Mouse (Mus musculus) left cerebral cortex, adult 11 months (tissue): ENCODE data around the gene Dusp27.

ENCODE experiments used
- DNase-seq: peaks from one replicate; pipeline ENCODE4 v3.0.0; 2022; ENCODE audit warnings: low spot score

Gene Dusp27

DNA sequence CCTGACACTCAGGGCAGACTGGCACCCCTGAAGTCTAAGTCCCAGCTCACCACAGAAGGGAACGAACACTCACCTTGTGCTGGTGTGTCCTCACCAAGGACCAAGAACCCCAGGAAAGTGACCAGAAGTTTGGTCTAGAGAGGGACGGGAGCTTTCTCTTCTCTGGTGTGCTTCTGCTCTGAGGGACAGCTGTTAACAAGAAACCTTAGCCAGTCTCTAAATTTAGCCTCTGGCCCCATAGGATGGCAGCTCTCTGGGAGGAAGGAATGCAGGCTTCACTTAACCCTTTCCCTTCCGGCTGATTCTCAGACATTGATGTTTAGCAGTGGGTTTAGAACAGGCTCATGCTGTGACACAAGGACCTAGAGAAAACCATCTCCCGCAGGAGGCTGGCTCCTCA is at the start of gene Dusp27:
Gene Dusp27 (minus strand): TSS at position 204 of the 400 bp plus-strand sequence.
- DNase-seq: no peak

DNA sequence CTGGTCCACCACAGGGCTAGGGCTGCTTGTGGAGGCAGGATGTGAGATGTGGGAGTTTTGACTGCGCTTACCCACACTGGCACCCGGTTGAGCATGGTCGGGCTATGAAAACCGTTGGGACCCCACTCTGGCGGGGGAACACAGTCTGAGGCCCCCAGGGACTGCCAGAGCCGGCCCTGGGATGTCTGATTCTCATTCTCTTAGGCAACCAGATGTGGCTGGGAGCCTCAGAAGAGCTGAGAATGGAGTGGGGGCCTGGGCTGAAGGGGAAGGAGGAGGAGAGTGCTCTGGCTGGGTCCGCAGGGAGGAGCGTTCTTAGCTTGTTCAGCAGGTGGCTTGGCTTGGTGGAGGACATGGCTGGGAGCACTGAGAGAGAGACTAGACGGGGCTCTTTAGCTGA is 45.9 kb upstream of the Dusp27 start:
- no peak for DNase-seq

DNA sequence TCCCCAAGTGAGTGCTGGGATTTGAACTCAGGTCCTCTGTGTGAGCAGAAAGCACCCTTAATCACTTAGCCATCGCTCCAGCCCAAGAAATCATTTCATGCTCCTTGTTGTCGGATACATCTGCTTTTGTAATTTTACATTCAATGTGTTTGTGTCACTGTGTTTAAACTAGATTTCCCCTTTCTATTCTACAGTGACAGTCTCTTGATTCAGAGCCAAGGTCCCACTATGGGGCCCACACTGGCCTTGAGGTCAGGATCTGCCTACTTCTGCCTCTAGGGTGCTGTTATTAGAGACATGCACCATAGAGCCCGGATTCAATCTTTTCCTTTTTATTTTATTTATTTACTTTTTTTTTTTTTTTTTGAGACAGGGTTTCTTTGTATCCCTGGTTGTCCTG is 45.3 kb upstream of the Dusp27 start:
- DNase-seq: no peak

DNA sequence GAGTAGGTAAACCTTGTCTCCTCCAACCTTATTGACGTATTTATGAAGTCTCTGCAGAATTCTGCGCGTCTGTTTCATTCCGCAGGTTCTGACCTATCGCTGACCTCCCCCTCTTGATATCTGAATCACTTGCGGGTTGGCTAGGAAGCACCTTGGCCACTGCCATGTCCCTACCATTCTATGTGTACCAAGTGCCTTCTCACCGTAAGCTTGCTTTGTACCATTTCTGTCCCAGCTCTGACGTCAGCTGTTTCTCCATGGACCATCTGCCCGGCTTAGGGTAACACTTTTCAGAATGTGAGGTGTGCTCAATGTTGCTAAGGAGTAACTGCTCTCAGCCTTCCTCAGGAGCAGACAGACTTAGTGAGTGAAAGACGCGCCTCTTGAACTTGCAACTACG is 43.1 kb upstream of the Dusp27 start:
- no peak for DNase-seq

DNA sequence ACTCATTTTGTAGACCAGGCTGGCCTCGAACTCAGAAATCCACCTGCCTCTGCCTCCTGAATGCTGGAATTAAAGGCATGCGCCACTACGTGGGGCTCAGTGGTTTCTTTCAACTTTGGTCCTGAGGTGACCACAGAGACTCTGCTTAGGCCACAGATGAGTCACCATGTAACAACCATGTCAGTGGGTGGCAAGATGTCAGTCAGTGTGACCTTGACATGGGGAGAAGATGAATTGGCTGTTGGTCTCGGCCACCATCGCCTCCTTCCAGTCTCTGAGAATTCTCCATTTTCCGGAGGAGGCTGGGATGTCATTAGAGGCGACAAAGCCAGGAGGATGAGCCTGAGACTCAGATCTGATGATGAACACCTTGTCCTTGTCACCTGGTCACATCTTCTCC is 42.0 kb upstream of the Dusp27 start:
- no peak for DNase-seq

DNA sequence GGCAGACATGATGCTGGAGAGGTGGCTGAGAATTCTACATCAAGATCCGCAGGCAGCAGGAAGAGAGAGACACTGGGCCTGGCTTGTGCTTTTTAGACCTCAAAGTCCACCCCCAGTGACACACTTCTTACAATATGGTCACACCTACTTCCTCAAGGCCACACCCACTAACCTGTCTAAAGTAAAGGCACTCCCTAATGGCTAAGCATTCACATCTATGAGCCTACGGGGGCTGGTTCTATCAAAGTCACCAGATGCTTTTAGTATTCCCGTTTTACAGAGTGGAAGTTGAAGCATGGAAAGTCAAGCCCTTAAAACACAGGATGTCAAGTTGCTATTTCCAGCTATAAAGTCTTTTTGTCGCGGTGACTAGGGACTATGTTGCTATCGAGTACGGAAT is 40.3 kb upstream of the Dusp27 start:
- no peak for DNase-seq

DNA sequence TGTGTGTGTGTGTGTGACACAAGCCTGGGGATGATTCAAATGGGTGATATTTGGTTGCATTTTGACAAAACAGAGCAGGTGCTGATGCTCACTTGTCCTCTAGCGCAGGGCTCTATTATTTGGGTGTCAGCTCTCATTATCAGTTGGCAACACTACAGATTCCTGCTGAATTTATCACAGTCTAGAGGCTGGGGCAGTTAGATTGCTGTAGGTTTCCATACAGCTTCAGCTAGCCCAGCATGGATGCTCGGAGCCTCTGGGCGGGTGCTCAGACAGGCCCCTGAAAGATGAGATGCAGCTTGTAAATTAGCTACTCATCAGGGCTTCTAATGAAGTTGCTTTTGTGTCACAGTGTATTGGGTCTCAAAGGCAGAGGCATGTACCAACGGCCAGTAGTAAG is 39.7 kb upstream of the Dusp27 start:
- DNase-seq: no peak

DNA sequence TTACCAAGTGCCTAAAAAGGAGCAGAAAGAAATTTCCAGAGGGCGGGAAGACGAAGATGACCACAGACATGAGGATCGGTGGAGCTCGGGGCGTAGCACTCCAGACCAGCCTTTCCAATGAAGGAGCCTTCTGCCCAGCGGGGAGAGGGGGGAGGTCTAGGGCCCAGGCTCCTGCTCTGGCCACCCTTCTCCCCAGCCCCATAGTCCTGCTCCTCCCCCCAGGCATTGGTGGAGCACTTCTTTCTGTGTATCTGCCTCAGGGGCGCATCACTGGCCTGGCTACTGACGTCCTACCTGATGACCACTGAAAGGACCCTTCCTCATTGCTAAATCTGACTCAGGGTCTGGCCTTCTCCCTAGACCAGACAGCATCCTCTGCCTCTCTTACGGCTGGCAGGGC is 37.4 kb upstream of the Dusp27 start:
- DNase-seq: no peak

DNA sequence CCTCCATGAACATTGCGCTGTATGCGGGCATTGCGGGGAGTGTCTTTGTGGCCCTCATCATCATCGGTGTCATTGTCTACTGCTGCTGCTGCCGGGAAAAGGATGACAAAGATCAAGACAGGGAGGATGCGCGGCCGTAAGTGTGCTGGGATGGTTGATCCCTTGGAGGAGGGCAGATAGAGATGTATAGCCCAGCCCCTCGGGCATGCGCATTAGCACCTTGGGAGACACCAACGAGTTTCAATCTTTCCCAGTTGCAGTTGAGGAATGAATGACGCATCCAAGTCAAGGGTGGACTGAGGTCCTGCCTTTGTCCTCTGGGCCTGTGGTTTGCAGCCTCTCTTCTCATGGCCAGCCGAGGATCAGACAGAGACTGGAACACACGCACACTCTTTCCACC is 36.9 kb upstream of the Dusp27 start:
- no peak for DNase-seq

DNA sequence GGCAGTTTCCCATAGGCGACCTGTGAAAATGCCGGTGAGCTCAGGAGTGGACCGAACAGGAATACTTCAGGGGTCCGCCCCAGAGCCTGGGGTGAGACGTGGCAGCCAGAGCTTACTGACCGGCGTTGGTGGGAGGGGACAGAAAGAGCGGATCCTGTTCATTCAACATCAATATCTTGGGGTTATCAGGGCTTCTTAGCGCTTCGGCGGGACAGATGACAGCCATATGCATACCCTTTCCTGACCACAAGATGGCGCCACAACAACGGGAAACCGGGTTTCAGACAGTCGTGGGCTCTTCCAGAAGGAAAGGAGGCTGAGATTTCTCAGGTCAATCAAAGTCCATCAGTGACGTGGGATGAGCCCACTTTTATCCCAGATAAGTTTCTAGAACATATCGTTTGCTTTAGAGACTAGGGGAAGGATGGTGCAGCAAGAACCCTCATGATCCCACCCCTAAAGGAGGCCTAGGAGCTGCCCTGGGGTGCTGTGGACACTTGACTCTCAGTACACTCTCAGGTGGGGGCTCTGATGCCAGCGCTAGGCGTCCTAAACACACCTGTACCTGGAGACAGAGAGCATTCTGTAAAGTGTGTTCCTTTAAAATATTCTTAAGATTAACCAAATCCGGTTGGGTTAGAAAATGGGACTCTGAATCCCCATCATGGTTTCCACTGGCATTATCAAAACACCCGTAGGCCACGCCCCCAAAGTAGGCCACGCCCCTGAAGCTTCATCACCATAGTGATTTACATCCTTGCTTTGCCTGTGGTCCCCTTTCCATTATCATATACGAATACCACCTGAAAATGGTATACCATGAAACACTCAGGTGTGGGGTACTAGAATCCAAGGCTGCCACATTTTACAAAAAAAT is 33.1 kb upstream of the Dusp27 start:
- peak; percentile 41 for DNase-seq

DNA sequence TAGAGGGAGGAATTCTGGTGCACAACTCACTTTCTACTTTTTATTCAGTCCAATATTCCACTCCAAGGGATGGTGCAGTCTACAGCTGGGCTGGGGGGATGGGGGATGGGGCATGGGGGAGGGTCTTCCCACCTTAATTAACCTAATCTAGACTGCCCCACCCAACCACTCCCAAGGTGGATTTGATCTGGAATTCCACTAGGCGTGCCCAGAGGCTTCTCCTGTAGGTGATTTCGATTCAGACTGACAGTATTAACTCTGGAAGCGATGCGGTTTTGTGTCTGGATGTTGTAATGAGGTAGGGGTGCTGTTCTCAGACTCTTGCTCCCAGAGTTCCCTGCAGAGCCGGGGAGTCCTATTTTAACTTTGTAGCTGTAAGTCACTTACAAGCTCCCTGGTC is 32.4 kb upstream of the Dusp27 start:
- DNase-seq: no peak

DNA sequence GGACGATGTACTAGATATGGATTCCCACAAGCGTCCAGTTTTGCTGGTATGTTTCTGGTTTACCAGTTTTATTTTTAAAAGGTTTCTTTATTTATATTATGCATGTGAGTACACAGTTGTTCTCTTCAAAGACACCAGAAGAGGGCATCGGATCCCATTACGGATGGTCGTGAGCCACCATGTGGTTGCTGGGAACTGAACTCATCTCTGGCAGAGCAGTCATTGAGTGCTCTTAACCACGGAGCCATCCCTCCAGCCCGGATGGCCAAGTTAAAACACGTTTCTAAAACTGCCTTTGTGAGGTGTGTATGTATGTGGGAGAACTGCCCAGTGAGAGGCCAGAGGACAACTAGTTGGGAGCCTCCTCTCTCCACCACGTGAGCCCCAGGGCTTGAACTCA is 30.9 kb upstream of the Dusp27 start:
- no peak for DNase-seq

DNA sequence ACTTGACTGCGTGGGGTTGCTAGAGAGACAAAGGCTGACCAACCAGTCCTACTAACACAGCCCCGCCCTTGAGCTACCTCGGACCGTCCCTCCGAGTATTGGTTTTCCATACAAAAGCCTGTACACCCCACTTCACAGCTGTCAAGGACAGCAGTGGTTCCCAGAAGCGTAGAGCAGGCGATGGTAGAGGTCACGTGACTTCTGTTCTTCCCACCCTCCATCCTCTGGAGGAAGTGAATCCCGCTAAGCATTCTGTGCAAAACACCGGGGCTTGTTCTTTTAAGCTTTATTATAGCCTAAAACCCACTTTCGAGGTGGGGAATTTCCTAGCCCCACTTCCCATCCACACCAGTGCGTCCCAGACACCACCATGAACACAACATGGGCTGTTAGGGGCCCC is 30.0 kb upstream of the Dusp27 start:
- no peak for DNase-seq

DNA sequence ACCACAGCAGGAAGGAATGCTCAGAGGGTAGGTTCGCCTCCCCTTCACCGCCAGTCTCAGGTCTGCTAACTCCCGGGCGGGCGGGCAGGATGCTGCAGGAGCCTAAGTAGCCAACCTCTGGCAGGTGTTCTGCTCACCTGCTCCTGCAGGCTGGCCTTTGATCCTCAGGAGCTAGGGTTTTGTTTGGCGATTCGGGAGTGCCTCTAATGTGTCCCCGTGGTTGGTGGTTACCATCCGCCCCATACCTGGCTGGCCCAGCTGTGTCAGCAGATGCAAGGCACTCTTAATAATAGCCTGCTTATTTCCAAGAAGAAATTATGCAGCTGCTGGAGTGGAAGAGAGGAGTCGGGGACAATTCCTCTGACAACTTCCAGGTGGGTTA is 27.4 kb upstream of the Dusp27 start:
- DNase-seq: no peak

DNA sequence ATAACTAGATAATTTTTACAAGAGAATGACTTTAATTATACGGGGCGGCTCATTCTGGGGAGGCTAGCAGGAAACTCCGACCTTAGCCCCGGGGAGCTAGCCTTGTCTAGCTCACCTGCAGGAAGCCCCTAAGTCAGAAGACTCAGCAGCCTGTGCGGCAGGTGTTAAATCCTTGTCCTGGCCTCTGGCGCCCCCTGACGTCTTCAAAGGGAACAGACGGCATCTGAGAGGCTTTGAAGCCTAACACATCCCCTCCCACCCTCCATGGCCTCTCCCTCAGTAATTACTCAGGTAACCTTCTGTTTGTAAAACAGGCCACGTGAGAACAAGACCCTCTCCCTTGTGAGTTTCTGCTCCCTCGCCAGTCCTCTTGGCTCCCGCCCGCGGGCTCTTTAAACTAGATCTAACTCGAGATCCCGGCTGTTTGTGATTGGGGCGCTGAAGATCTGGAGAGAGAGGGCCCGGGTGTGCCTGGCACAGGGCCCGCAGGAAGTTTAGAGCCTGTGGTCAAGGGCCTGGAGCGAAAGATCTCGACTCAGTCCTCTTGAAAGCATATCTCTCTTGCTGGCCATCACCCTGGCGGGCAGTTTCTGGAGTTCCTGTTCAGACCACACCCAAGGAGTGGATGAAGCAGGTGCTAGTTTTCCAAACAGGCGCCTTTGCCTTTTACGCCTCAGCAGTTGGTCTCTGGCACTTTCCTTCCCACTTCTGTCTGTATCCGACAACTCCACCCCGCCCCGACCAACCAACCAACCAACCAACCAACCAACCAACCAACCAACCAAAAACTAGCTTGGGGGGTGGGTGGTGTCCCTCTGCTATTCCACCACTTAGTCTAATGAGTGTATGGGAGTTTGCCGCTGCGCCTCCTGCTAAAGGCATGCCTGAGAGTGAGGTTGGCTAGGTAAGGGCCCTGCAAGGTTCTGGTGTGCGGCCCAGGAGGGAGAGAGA is 26.7 kb upstream of the Dusp27 start:
- peak; percentile 57 for DNase-seq

DNA sequence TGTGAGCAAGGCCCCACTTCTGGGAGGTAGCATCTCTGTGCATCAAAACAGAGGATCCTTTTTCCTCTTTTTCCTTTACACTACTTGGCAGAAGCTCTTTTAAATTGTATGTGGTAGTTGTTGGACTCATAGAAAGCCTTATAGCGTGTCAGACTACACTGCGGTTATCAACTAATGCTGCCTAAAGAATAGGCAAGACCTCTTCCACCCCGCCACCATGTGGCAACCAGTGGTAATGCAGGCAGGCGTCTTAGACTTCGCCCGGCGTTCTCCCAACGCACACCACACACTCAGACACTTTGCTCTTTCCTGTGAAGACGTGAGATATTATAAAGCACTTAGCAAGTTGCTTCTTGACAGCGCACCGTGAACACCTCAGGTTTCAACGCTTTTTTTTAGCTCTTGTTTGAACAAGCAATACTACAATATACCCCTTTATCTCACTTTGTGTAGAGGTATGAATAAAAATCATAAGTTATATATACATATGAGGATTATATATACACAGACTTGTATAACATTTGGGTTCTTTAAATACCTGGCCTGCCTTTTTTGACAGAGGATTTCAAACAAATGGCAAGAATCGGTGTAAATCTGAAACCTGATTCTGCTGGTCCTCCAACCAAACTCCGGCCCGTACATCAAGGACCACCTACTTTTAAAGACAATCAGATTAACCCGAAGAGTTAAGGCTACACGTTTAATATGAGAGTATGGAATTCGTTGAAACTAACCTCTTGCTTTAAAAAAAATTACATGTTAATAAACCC is 25.8 kb upstream of the Dusp27 start:
- peak; percentile 68 for DNase-seq

DNA sequence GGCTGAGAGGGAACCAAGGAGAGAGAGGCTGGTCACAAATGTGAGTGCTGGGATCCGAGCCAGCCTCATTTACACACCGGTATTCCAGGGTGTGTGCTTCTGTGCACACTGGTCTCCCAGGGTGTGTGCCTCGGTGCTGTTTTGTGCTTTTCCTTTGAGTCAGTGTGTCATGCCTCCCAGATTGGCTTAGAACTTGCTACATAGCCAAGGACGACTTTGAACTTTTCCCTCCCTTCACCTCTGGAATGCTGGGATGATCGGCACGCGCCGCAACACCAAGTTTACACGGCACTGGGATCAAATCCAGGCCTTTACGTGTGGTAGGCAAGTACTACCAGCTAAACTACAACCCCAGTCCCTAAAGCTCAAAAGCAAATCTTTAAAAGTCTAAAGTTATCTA is 24.3 kb upstream of the Dusp27 start:
- no peak for DNase-seq

DNA sequence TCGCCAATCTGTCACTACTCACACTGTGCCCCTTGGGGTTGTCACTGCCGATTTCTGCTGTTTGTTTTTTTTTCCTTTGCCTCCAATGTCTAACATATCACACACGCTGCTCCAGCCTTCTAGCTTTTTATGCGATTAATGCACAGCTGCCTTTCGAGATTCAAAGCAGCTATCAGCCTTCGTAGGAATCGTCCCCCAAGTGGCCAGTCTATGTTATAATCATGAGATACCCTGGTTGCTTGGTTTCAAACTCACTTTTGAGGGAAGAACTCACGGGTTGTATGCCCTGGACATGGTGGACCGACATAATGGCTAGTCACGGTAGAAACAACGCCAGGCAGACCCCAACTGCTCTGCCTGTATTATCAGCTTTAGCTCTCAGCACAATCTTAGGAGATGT is 23.6 kb upstream of the Dusp27 start:
- DNase-seq: no peak

DNA sequence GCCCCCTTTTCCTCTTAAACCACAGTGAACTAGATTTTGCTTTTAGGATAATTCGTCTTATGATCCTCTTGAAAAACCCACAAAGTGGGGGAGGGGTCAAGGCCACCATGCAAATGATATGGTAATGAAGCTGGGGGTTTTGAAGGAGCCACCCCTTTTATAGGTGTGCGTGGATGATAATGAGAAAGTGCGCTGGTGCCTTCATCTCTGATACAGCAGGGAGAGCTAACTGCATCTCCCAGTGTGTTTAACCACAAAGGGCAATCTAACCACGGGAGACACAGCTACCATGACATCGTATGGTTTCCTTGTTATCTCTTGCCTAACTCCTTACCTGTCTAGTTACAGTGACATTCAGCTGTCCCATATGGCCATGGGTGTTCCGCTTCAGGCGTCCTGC is 22.3 kb upstream of the Dusp27 start:
- no peak for DNase-seq

DNA sequence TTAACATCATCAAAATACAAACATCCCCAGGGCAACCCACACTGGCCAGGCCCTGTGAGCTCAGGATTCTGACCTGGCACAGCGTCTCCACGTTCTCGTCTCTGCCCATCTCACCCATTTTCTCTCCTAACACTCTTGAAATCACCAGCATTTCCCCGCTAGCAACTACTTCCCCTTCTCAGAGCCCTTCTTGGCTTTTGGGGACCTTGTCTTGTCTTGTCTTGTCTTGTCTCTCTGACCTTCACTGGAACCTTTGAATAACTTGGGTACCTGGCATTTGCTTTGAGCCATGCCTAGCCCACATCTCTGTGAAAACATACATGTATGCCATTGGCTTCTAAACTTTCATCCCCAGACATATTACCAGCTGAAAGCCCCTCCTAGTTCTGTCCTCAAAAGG is 21.7 kb upstream of the Dusp27 start:
- no peak for DNase-seq

DNA sequence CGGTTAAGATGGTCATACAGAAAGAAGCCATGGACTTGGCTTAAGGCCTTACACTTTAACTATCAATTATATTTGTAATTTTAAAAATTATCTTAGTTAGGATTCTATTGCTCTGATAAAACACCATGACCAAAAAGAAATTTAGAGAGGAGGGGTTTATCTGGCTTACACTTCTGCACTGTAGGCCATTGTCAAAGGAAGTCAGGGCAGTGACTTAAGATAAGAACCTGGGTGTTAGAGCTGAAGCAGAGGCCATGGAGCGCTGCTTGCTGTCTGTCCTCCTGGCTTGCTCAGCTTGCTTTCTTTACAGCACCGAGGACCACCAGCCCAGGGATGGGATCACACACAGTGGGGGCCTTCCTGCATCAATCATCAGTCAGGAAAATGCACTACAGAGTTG is 19.9 kb upstream of the Dusp27 start:
- DNase-seq: no peak

DNA sequence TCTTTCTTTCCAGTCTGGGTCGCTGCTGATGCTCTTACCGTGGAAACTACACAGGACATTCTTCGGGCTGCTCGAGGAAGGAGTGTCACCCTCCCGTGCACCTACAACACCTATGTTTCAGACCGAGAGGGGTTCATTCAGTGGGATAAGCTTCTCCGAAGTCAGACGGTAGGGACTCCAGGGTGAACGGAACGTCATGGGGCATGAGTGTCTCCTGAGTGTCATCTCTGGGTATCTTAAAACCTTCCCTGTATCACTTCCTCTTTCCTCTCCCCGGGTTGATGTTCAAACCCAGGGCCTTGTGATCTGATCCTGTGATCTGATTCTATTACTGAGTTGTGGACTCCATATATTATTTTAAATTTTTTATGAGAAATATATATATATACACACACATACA is 18.9 kb upstream of the Dusp27 start:
- no peak for DNase-seq
